Mouse (Mus musculus): ENCODE results near the gene Usp11.

DNA sequence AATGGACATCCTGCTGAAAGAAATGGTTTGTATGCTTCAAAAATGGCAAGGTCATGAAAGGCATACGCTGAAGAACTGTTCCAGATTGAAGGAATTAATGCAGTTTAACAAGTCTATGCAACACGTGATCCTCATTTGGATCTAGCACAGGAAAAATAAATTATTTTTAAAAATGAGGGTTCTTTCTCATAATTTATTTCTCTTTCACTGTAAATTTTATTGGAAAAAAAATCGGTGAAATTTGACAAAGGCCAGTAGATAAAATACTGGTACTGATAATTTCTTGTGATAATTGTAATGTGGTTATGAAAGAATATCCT lies 1.3 kb downstream of the Usp11 start:
- TF ChIP-seq GATA1 (IDR thresholded peaks at IDR 0.05; ENCODE audit: borderline replicate concordance, low read length), result no peak
- no peak for TF ChIP-seq FLI1 (IDR thresholded peaks at IDR 0.05; ENCODE audit: low read length)
